Mouse (Mus musculus): ENCODE results near the gene Ccdc89. TPM values are rescaled to one million over a fixed set of nuclear protein-coding genes. Genes with fewer than 3 reads are reported as not detected.

Gene Ccdc89
- polyA plus RNA-seq, 1 experiment from 2014 or later: 2.0 TPM

Other genes starting within 250 kb of the Ccdc89 start
- gene Ccdc83, start 160.8 kb upstream of the Ccdc89 start, polyA plus RNA-seq (2016; fragmentation: Nextera tagmentation; extraction: Ambion mirVana): 0.24 TPM in 1 of 2 replicates, not detected in the other
- gene Sytl2, start 124.3 kb upstream of the Ccdc89 start, polyA plus RNA-seq (2016; fragmentation: Nextera tagmentation; extraction: Ambion mirVana): 3.2 and 3.4 TPM in 2 replicates
- 16.2 and 24.9 TPM in 2 replicates for gene Crebzf, start 16.2 kb downstream of the Ccdc89 start, polyA plus RNA-seq (2016; fragmentation: Nextera tagmentation; extraction: Ambion mirVana)
- gene Tmem126a, start 30.7 kb downstream of the Ccdc89 start, polyA plus RNA-seq (2016; fragmentation: Nextera tagmentation; extraction: Ambion mirVana): 125 and 132 TPM in 2 replicates
- 29.5 and 33.6 TPM in 2 replicates for gene Tmem126b, start 49.4 kb downstream of the Ccdc89 start, polyA plus RNA-seq (2016; fragmentation: Nextera tagmentation; extraction: Ambion mirVana)
- 3.8 and 4.1 TPM in 2 replicates for gene Dlg2, start 50.1 kb downstream of the Ccdc89 start, polyA plus RNA-seq (2016; fragmentation: Nextera tagmentation; extraction: Ambion mirVana)